7 mouse cellular contexts compared by ENCODE assay signal in the genomic region with DNA sequence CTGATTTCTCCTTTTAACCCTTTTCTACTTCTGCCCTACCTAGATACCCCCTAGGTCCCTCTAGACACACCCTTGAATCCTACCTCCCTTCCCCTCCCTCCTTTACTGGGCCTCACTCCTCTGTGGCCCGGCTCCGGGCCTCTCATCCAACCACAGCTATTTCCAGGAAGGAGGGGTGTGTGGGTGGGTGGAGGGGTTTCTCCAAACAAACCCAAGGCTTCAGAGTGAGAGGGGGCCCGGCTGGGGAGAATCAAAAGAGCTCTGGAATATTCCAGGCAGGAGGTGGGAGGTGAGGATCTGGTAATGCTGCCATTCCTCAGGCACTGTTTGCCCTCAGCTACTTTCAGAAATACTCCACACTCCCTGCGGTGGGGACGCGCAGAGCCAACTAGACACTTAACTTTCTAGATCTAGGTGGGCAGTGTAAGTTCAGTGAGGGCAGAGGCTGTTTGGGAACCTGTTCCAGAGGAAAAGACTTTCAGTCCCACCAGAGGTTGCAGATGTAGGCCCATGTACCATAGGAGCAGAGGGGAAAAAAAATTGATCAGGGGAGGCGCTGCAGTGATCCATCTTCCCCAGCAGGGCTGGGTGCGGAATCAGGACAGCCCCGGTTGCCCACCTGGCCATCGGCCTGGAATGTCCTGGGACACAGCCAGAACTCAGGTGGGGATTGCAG. TPM values are rescaled to one million over a fixed set of nuclear protein-coding genes. Genes with fewer than 3 reads are reported as not detected.
DNase-seq lines count a peak whose midpoint lies in the region; ATAC-seq and TF ChIP-seq lines count a peak whose summit lies in the region.

No protein-coding gene starts in this region.

- no peaks in the 10 kb centered on the region for H3K9me3 ChIP-seq in neural tube, embryonic 11.5 days (ENCODE audit: control insufficient read depth, low read length)
- no peaks in the 10 kb centered on the region for H3K9me3 ChIP-seq in embryonic facial prominence, embryonic 11.5 days (replicated peaks; ENCODE audit: control insufficient read depth, low read length)
- no peaks in the 10 kb centered on the region for H3K9me3 ChIP-seq in liver, embryonic 12.5 days (replicated peaks)

- 35% methylated on average over 10 of the region's 10 CpGs for WGBS in neural tube, embryonic 11.5 days
- WGBS in embryonic facial prominence, embryonic 11.5 days, result 23% methylated on average over 10 of the region's 10 CpGs
- WGBS in liver, embryonic 12.5 days (ENCODE audit: insufficient replicate concordance), result 37% methylated on average over 10 of the region's 10 CpGs
- 35% methylated on average over 10 of the region's 10 CpGs for WGBS in small intestine, adult 2 months

- ATAC-seq in neural tube, embryonic 11.5 days (ENCODE audit: insufficient read depth, low FRiP score, low TSS enrichment), result no peak; the same call in 1 of the 2 replicates
- ATAC-seq in embryonic facial prominence, embryonic 11.5 days (replicated peaks; ENCODE audit: insufficient number of reproducible peaks, low FRiP score, low TSS enrichment, low read depth), result peak; percentile 37; the same call in 1 of the 2 replicates
- ATAC-seq in liver, embryonic 12.5 days, result no peak
- no peak for ATAC-seq in megakaryocyte progenitor cell, adult 5-6 weeks (replicated peaks; ENCODE audit: poor library complexity)

- peak overlapping the region; percentile 49; the same call in 1 of the 2 replicates for H3K27ac ChIP-seq in neural tube, embryonic 11.5 days (ENCODE audit: low read depth, low read length)
- peak overlapping the region; percentile 75 for H3K27ac ChIP-seq in embryonic facial prominence, embryonic 11.5 days (replicated peaks; ENCODE audit: low read depth, low read length)
- H3K27ac ChIP-seq in liver, embryonic 12.5 days, result peak overlapping the region; percentile 70
- H3K27ac ChIP-seq in small intestine, adult 2 months (ENCODE audit: insufficient read depth, low read depth, low read length), result peak overlapping the region; percentile 71

- peak overlapping the region; percentile 83 for H3K4me2 ChIP-seq in neural tube, embryonic 11.5 days (ENCODE audit: low read depth)
- peak overlapping the region; percentile 80 for H3K4me2 ChIP-seq in embryonic facial prominence, embryonic 11.5 days (ENCODE audit: low read depth, low read length)
- H3K4me2 ChIP-seq in liver, embryonic 12.5 days, result peak overlapping the region; percentile 97

- no peak for TF ChIP-seq POLR2A in small intestine, adult 2 months (IDR thresholded peaks at IDR 0.05; ENCODE audit: low read depth, low read length)

- peak overlapping the region; percentile 47 for H3K4me3 ChIP-seq in neural tube, embryonic 11.5 days (ENCODE audit: low read depth, low read length)
- H3K4me3 ChIP-seq in embryonic facial prominence, embryonic 11.5 days (ENCODE audit: low read depth, low read length), result peak overlapping the region; percentile 46
- H3K4me3 ChIP-seq in liver, embryonic 12.5 days, result peak overlapping the region; percentile 65
- H3K4me3 ChIP-seq in small intestine, adult 2 months (ENCODE audit: low read depth, low read length), result peak overlapping the region; percentile 79

- no peak overlapping the region for H3K9ac ChIP-seq in neural tube, embryonic 11.5 days (ENCODE audit: low read length)
- H3K9ac ChIP-seq in embryonic facial prominence, embryonic 11.5 days (replicated peaks; ENCODE audit: low read length), result peak overlapping the region; percentile 50
- H3K9ac ChIP-seq in liver, embryonic 12.5 days, result no peak overlapping the region; the same call in 1 of the 2 replicates

- no peak for DNase-seq in neural tube, embryonic 11.5 days (ENCODE audit: low spot score)
- DNase-seq in neural tube, embryonic 10.5 days (ENCODE audit: extremely low spot score, low spot score), result no peak
- peak; percentile 45 for DNase-seq in embryonic facial prominence, embryonic 11.5 days (ENCODE audit: low spot score)
- peak; percentile 58 for DNase-seq in heart, postnatal 4 days

- no peak; the same call in 1 of the 2 replicates for TF ChIP-seq CTCF in small intestine, adult 2 months (IDR thresholded peaks at IDR 0.05; ENCODE audit: extremely low read depth, insufficient read length, insufficient replicate concordance, low read depth, low read length)

- peaks cover 2% of the 10 kb centered on the region for H3K36me3 ChIP-seq in neural tube, embryonic 11.5 days (ENCODE audit: control insufficient read depth, insufficient read depth, low read length)
- H3K36me3 ChIP-seq in embryonic facial prominence, embryonic 11.5 days (replicated peaks; ENCODE audit: control insufficient read depth, insufficient read depth, low read depth, low read length), result no peaks in the 10 kb centered on the region
- H3K36me3 ChIP-seq in liver, embryonic 12.5 days, result peaks cover 25% of the 10 kb centered on the region
- peaks cover 6% of the 10 kb centered on the region for H3K36me3 ChIP-seq in small intestine, adult 2 months (ENCODE audit: control insufficient read depth, insufficient read depth, low read length)

- peaks cover 12% of the 10 kb centered on the region for H3K27me3 ChIP-seq in neural tube, embryonic 11.5 days (ENCODE audit: control insufficient read depth, insufficient read depth, low read length)
- no peaks in the 10 kb centered on the region for H3K27me3 ChIP-seq in embryonic facial prominence, embryonic 11.5 days (ENCODE audit: control insufficient read depth, insufficient read depth, low read length)
- peaks cover 72% of the 10 kb centered on the region for H3K27me3 ChIP-seq in liver, embryonic 12.5 days (replicated peaks)
- no peaks in the 10 kb centered on the region for H3K27me3 ChIP-seq in small intestine, adult 2 months (ENCODE audit: control insufficient read depth, insufficient read depth, low read length)

- H3K4me1 ChIP-seq in neural tube, embryonic 11.5 days (ENCODE audit: control insufficient read depth, insufficient read depth, low read length), result peaks cover 36% of the 10 kb centered on the region
- H3K4me1 ChIP-seq in embryonic facial prominence, embryonic 11.5 days (ENCODE audit: control insufficient read depth, insufficient read depth, low read length), result peaks cover 35% of the 10 kb centered on the region
- H3K4me1 ChIP-seq in liver, embryonic 12.5 days, result peaks cover 67% of the 10 kb centered on the region
- peaks cover 32% of the 10 kb centered on the region for H3K4me1 ChIP-seq in small intestine, adult 2 months (ENCODE audit: control insufficient read depth, insufficient read depth, insufficient read length, low read length)

RNA-seq across cellular contexts. Expression of a gene that starts 0.9 kb away (rescaled TPM):
- polyA plus RNA-seq in neural tube, embryonic 11.5 days (2014; fragmentation: Nextera tagmentation; extraction: Ambion mirVana), result 11.4 and 13.2 TPM in 2 replicates
- 14.0 and 14.4 TPM in 2 replicates for polyA plus RNA-seq in embryonic facial prominence, embryonic 11.5 days (2014; fragmentation: Nextera tagmentation; extraction: Ambion mirVana)
- 10 to 100 TPM; 65.8 to 70.3 TPM for total RNA-seq in heart, postnatal 4 days (2021)
- 6.4 and 9.2 TPM in 2 replicates for polyA plus RNA-seq in liver, embryonic 12.5 days (2016; fragmentation: Nextera tagmentation; extraction: Ambion mirVana)
- polyA plus RNA-seq in small intestine, adult 2 months (2012; rRNA removed), result 26.4 and 42.5 TPM in 2 replicates
- not detected in 2 replicates for total RNA-seq in megakaryocyte progenitor cell, adult 5-6 weeks (2015)
- not detected in 2 replicates for total RNA-seq in megakaryocyte progenitor cell, adult 5-6 weeks (2017)

RNA-seq across cellular contexts. Expression of a gene that starts 27.6 kb away (rescaled TPM):
- polyA plus RNA-seq in neural tube, embryonic 11.5 days (2014; fragmentation: Nextera tagmentation; extraction: Ambion mirVana), result 113 and 121 TPM in 2 replicates
- polyA plus RNA-seq in embryonic facial prominence, embryonic 11.5 days (2014; fragmentation: Nextera tagmentation; extraction: Ambion mirVana), result 121 and 130 TPM in 2 replicates
- 100 to 1,000 TPM; 142 to 145 TPM for total RNA-seq in heart, postnatal 4 days (2021)
- 91.7 and 91.8 TPM in 2 replicates for polyA plus RNA-seq in liver, embryonic 12.5 days (2016; fragmentation: Nextera tagmentation; extraction: Ambion mirVana)
- polyA plus RNA-seq in small intestine, adult 2 months (2012; rRNA removed), result 22.7 and 54.7 TPM in 2 replicates
- 163 and 180 TPM in 2 replicates for total RNA-seq in megakaryocyte progenitor cell, adult 5-6 weeks (2015)
- total RNA-seq in megakaryocyte progenitor cell, adult 5-6 weeks (2017), result 394 and 459 TPM in 2 replicates

RNA-seq across cellular contexts. Expression of a gene that starts 34.9 kb away (rescaled TPM):
- 15.5 and 17.0 TPM in 2 replicates for polyA plus RNA-seq in neural tube, embryonic 11.5 days (2014; fragmentation: Nextera tagmentation; extraction: Ambion mirVana)
- 8.2 and 9.3 TPM in 2 replicates for polyA plus RNA-seq in embryonic facial prominence, embryonic 11.5 days (2014; fragmentation: Nextera tagmentation; extraction: Ambion mirVana)
- 10 to 100 TPM; 19.9 to 22.6 TPM for total RNA-seq in heart, postnatal 4 days (2021)
- polyA plus RNA-seq in liver, embryonic 12.5 days (2016; fragmentation: Nextera tagmentation; extraction: Ambion mirVana), result 14.9 and 15.0 TPM in 2 replicates
- 22.7 and 48.8 TPM in 2 replicates for polyA plus RNA-seq in small intestine, adult 2 months (2012; rRNA removed)
- total RNA-seq in megakaryocyte progenitor cell, adult 5-6 weeks (2015), result 2.9 and 3.2 TPM in 2 replicates
- 11.5 and 17.9 TPM in 2 replicates for total RNA-seq in megakaryocyte progenitor cell, adult 5-6 weeks (2017)

RNA-seq across cellular contexts. Expression of a gene that starts 43.0 kb away (rescaled TPM):
- 0.22 and 0.34 TPM in 2 replicates for polyA plus RNA-seq in neural tube, embryonic 11.5 days (2014; fragmentation: Nextera tagmentation; extraction: Ambion mirVana)
- 0.70 TPM in 1 of 2 replicates, not detected in the other for polyA plus RNA-seq in embryonic facial prominence, embryonic 11.5 days (2014; fragmentation: Nextera tagmentation; extraction: Ambion mirVana)
- total RNA-seq in heart, postnatal 4 days (2021), result 10 to 100 TPM; 10.0 to 12.5 TPM
- 0.72 and 1.1 TPM in 2 replicates for polyA plus RNA-seq in liver, embryonic 12.5 days (2016; fragmentation: Nextera tagmentation; extraction: Ambion mirVana)
- polyA plus RNA-seq in small intestine, adult 2 months (2012; rRNA removed), result 5.4 and 22.3 TPM in 2 replicates
- not detected in 2 replicates for total RNA-seq in megakaryocyte progenitor cell, adult 5-6 weeks (2015)
- total RNA-seq in megakaryocyte progenitor cell, adult 5-6 weeks (2017), result not detected in 2 replicates

RNA-seq across cellular contexts. Expression of a gene that starts 49.2 kb away (rescaled TPM):
- 0.13 and 0.22 TPM in 2 replicates for polyA plus RNA-seq in neural tube, embryonic 11.5 days (2014; fragmentation: Nextera tagmentation; extraction: Ambion mirVana)
- polyA plus RNA-seq in embryonic facial prominence, embryonic 11.5 days (2014; fragmentation: Nextera tagmentation; extraction: Ambion mirVana), result 0.10 TPM in 1 of 2 replicates, not detected in the other
- under 1 TPM; 0.11 to 0.17 TPM for total RNA-seq in heart, postnatal 4 days (2021)
- polyA plus RNA-seq in liver, embryonic 12.5 days (2016; fragmentation: Nextera tagmentation; extraction: Ambion mirVana), result 28.3 and 29.8 TPM in 2 replicates
- 94.1 and 454 TPM in 2 replicates for polyA plus RNA-seq in small intestine, adult 2 months (2012; rRNA removed)
- total RNA-seq in megakaryocyte progenitor cell, adult 5-6 weeks (2015), result 0.73 and 1.9 TPM in 2 replicates
- total RNA-seq in megakaryocyte progenitor cell, adult 5-6 weeks (2017), result 1.2 and 3.3 TPM in 2 replicates

Comparison
In these comparisons a context has a peak if more than half of its experiments do, and no peak if none do; other contexts are left out.
1. DNase-seq: peak in embryonic facial prominence, embryonic 11.5 days (single experiment) and heart, postnatal 4 days (single experiment); none in neural tube, embryonic 11.5 days (single experiment) and neural tube, embryonic 10.5 days (single experiment).
2. Peak in every context shown above with its lines, with median percentiles within 50 percentile points of each other: H3K27ac ChIP-seq, H3K4me2 ChIP-seq and H3K4me3 ChIP-seq.